Mouse (Mus musculus) ES-E14 (cell line): ENCODE measurements around the gene Rpl18a.

Source experiments
- CHD2 ChIP-seq: IDR thresholded peaks from 2 replicates; pipeline ENCODE4 v1.6.1; 2014; ENCODE audit warnings: mild to moderate bottlenecking, low read depth, low read length, inconsistent platforms
- HCFC1 ChIP-seq: IDR thresholded peaks from 2 replicates; pipeline ENCODE4 v1.6.1; 2012; ENCODE audit warnings: low read length, inconsistent platforms, borderline replicate concordance; ENCODE audit not compliant: insufficient read depth
- MAFK ChIP-seq: IDR thresholded peaks from 2 replicates; pipeline ENCODE4 v1.6.1; 2014; ENCODE audit warnings: mild to moderate bottlenecking, low read depth, low read length, inconsistent platforms; ENCODE audit not compliant: insufficient read depth
- ZNF384 ChIP-seq: IDR thresholded peaks from 2 replicates; pipeline ENCODE4 v1.6.1; 2012; ENCODE audit warnings: low read depth, low read length, inconsistent platforms

- TF ChIP-seq HCFC1 (no peak), CHD2 (no peak), ZNF384 (no peak), MAFK (no peak)
Observed at GRCm38 (mm10) chr8:70892896-70893655, 4.1 kb downstream of the Rpl18a start.
